ENCODE assay signal across 15 mouse cellular contexts in the genomic region with DNA sequence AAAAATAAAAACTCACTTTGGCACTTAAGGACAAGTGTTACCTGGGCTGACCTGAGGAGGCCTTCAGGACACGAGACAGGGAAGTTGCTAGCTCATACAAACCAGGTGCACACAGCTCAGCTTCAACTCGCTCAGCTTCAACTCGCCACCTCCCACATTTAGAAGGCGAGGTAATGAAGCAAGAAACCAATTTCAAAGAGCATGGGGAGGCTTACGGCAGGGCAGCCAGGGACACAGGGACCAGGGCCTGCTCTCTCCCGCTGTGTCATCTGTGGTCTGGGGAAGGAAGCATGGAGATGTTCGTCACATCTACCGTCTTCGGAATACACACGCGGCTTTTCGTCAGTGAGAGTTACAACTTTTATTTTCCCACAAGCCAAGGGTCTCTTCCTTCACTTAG.
DNase-seq lines count a peak whose midpoint lies in the region; ATAC-seq and TF ChIP-seq lines count a peak whose summit lies in the region.
"Had no signal": no experiment of that assay in that cellular context is flagged by ENCODE, and none has a peak within 500 bp of the region (broad histone marks: within the 10 kb centered on the region; RNA-seq: fewer than 3 reads in every experiment).

No protein-coding gene starts in this region.

- no peaks in the 10 kb centered on the region for H3K36me3 ChIP-seq in kidney, embryonic 16.5 days (ENCODE audit: insufficient read depth, low read length)
- H3K36me3 ChIP-seq in kidney, adult 2 months (ENCODE audit: control insufficient read depth, insufficient read depth, low read length), result no peaks in the 10 kb centered on the region
- H3K36me3 ChIP-seq in stomach, embryonic 14.5 days (ENCODE audit: control insufficient read depth, insufficient read depth, low read length), result no peaks in the 10 kb centered on the region
- H3K36me3 ChIP-seq in stomach, postnatal 0 days (ENCODE audit: control insufficient read depth, insufficient read depth, low read length), result no peaks in the 10 kb centered on the region
- H3K36me3 ChIP-seq in hindbrain, postnatal 0 days (ENCODE audit: insufficient read depth, low read length), result no peaks in the 10 kb centered on the region
- H3K36me3 ChIP-seq: heart, embryonic 12.5 days; lung, embryonic 15.5 days had no signal

- 51% methylated on average over 12 of the region's 12 CpGs for WGBS in kidney, embryonic 16.5 days
- WGBS in kidney, adult 2 months, result 69% methylated on average over 12 of the region's 12 CpGs
- WGBS in stomach, embryonic 14.5 days, result 76% methylated on average over 12 of the region's 12 CpGs
- 81% methylated on average over 12 of the region's 12 CpGs for WGBS in stomach, postnatal 0 days
- WGBS in hindbrain, postnatal 0 days, result 45% methylated on average over 12 of the region's 12 CpGs

- no peak overlapping the region for H3K4me2 ChIP-seq in kidney, embryonic 16.5 days (replicated peaks; ENCODE audit: low read depth, low read length)
- H3K4me2 ChIP-seq in stomach, embryonic 14.5 days (replicated peaks; ENCODE audit: low read depth, low read length), result no peak overlapping the region
- no peak overlapping the region for H3K4me2 ChIP-seq in stomach, postnatal 0 days (replicated peaks; ENCODE audit: low read depth)
- no peak overlapping the region for H3K4me2 ChIP-seq in hindbrain, postnatal 0 days (ENCODE audit: low read depth, low read length)
- H3K4me2 ChIP-seq: heart, embryonic 12.5 days; lung, embryonic 15.5 days had no signal

- DNase-seq in kidney, adult 2 months, result no peak
- DNase-seq in stomach, postnatal 0 days (ENCODE audit: low spot score), result no peak
- DNase-seq in hindbrain, postnatal 0 days (ENCODE audit: low spot score), result no peak
- DNase-seq in right cerebral cortex, postnatal 36 days (ENCODE audit: low spot score in 2 of 2), result no peak
- no peak for DNase-seq in spleen, postnatal 10 days (ENCODE audit: low spot score in 2 of 2)
- no peak for DNase-seq in right cerebral cortex, postnatal 25 days
- DNase-seq: cerebellum, adult 11 months; gastrocnemius, postnatal 10 days; heart, postnatal 4 days; liver had no signal

- TF ChIP-seq EP300 in stomach, postnatal 0 days (optimal IDR thresholded peaks at IDR 0.05), result no peak

- no peak for TF ChIP-seq CTCF in kidney, adult 2 months (conservative IDR thresholded peaks at IDR 0.05; ENCODE audit: insufficient read depth, insufficient read length, low read depth, low read length)
- TF ChIP-seq CTCF in stomach, postnatal 0 days (IDR thresholded peaks at IDR 0.05; ENCODE audit: low read depth), result no peak
- no peak for TF ChIP-seq CTCF in hindbrain, postnatal 0 days (IDR thresholded peaks at IDR 0.05; ENCODE audit: low read depth)

- peak overlapping the region; percentile 62 for H3K27ac ChIP-seq in kidney, embryonic 16.5 days (ENCODE audit: low read length)
- no peak overlapping the region for H3K27ac ChIP-seq in kidney, adult 2 months (ENCODE audit: insufficient read depth, low read depth, low read length)
- peak overlapping the region; percentile 63 for H3K27ac ChIP-seq in stomach, embryonic 14.5 days (ENCODE audit: low read length)
- no peak overlapping the region for H3K27ac ChIP-seq in stomach, postnatal 0 days (replicated peaks)
- H3K27ac ChIP-seq in hindbrain, postnatal 0 days, result no peak overlapping the region
- H3K27ac ChIP-seq: lung, embryonic 15.5 days had no signal

- no peaks in the 10 kb centered on the region for H3K9me3 ChIP-seq in kidney, embryonic 16.5 days (ENCODE audit: low read length)
- H3K9me3 ChIP-seq in stomach, embryonic 14.5 days (ENCODE audit: control insufficient read depth, low read depth, low read length), result no peaks in the 10 kb centered on the region
- no peaks in the 10 kb centered on the region for H3K9me3 ChIP-seq in stomach, postnatal 0 days (ENCODE audit: control insufficient read depth, low read length)
- no peaks in the 10 kb centered on the region for H3K9me3 ChIP-seq in hindbrain, postnatal 0 days (ENCODE audit: low read length)
- H3K9me3 ChIP-seq: heart, embryonic 12.5 days; lung, embryonic 15.5 days had no signal

- peak; percentile 53; the same call in 1 of the 2 replicates for ATAC-seq in kidney, embryonic 16.5 days (ENCODE audit: low FRiP score, low TSS enrichment)
- ATAC-seq in stomach, embryonic 14.5 days (ENCODE audit: insufficient number of reproducible peaks, insufficient read depth, low FRiP score, low read depth), result no peak
- ATAC-seq in stomach, postnatal 0 days (ENCODE audit: low FRiP score, low TSS enrichment), result no peak
- peak; percentile 24 for ATAC-seq in hindbrain, postnatal 0 days
- ATAC-seq: activated CD4-positive, CD25-positive, alpha-beta regulatory T cell, adult 4 months had no signal

- peaks cover 12% of the 10 kb centered on the region for H3K4me1 ChIP-seq in kidney, embryonic 16.5 days (ENCODE audit: insufficient read depth, low read length)
- H3K4me1 ChIP-seq in kidney, adult 2 months (ENCODE audit: control insufficient read depth, insufficient read depth, low read length), result no peaks in the 10 kb centered on the region
- peaks cover 24% of the 10 kb centered on the region for H3K4me1 ChIP-seq in stomach, embryonic 14.5 days (ENCODE audit: control insufficient read depth, insufficient read depth, low read length)
- H3K4me1 ChIP-seq in stomach, postnatal 0 days (replicated peaks; ENCODE audit: control insufficient read depth, insufficient read depth), result no peaks in the 10 kb centered on the region
- H3K4me1 ChIP-seq in hindbrain, postnatal 0 days (ENCODE audit: insufficient read depth, low read length), result peaks cover 6% of the 10 kb centered on the region

- H3K4me3 ChIP-seq in kidney, embryonic 16.5 days (ENCODE audit: low read length), result no peak overlapping the region
- no peak overlapping the region for H3K4me3 ChIP-seq in kidney, adult 2 months (ENCODE audit: insufficient read depth, low read depth, low read length)
- no peak overlapping the region for H3K4me3 ChIP-seq in stomach, embryonic 14.5 days (ENCODE audit: low read depth, low read length)
- H3K4me3 ChIP-seq in stomach, postnatal 0 days (ENCODE audit: low read depth, low read length), result no peak overlapping the region
- no peak overlapping the region for H3K4me3 ChIP-seq in hindbrain, postnatal 0 days (ENCODE audit: low read length)
- H3K4me3 ChIP-seq: heart, embryonic 12.5 days; lung, embryonic 15.5 days had no signal

- H3K27me3 ChIP-seq in kidney, embryonic 16.5 days (ENCODE audit: insufficient read depth, low read length), result no peaks in the 10 kb centered on the region
- H3K27me3 ChIP-seq in kidney, adult 2 months (replicated peaks; ENCODE audit: control insufficient read depth, insufficient read depth, low read length), result no peaks in the 10 kb centered on the region
- H3K27me3 ChIP-seq in stomach, embryonic 14.5 days (ENCODE audit: control insufficient read depth, insufficient read depth, low read length), result no peaks in the 10 kb centered on the region
- H3K27me3 ChIP-seq in stomach, postnatal 0 days (ENCODE audit: control insufficient read depth, insufficient read depth, low read length), result no peaks in the 10 kb centered on the region
- H3K27me3 ChIP-seq in hindbrain, postnatal 0 days (ENCODE audit: insufficient read depth, low read length), result no peaks in the 10 kb centered on the region
- H3K27me3 ChIP-seq: heart, embryonic 12.5 days; lung, embryonic 15.5 days had no signal

- no peak for TF ChIP-seq POLR2A in kidney, adult 2 months (IDR thresholded peaks at IDR 0.05; ENCODE audit: low read depth, low read length)

- H3K9ac ChIP-seq in kidney, embryonic 16.5 days (replicated peaks; ENCODE audit: low read length), result no peak overlapping the region
- no peak overlapping the region for H3K9ac ChIP-seq in stomach, embryonic 14.5 days (replicated peaks; ENCODE audit: low read depth, low read length)
- no peak overlapping the region for H3K9ac ChIP-seq in stomach, postnatal 0 days (ENCODE audit: low read length)
- no peak overlapping the region for H3K9ac ChIP-seq in hindbrain, postnatal 0 days (replicated peaks; ENCODE audit: low read length)
- H3K9ac ChIP-seq: heart, embryonic 12.5 days; lung, embryonic 15.5 days had no signal

Comparison
In these comparisons a context has a peak if more than half of its experiments do, and no peak if none do; other contexts are left out.
1. H3K27ac ChIP-seq: peak in kidney, embryonic 16.5 days (single experiment) and stomach, embryonic 14.5 days (single experiment); none in kidney, adult 2 months (single experiment), stomach, postnatal 0 days (single experiment) and hindbrain, postnatal 0 days (single experiment).
2. ATAC-seq: peak in kidney, embryonic 16.5 days (single experiment) and hindbrain, postnatal 0 days (single experiment); none in stomach, embryonic 14.5 days (single experiment) and stomach, postnatal 0 days (single experiment).